Mouse (Mus musculus): ENCODE results near the gene Tm4sf19.
"Not testable (repeated sequence)": the region's sequence is repeated elsewhere in the genome, so short reads cannot be mapped to it uniquely, and the experiment has no call there.

Tm4sf19 gene

DNA sequence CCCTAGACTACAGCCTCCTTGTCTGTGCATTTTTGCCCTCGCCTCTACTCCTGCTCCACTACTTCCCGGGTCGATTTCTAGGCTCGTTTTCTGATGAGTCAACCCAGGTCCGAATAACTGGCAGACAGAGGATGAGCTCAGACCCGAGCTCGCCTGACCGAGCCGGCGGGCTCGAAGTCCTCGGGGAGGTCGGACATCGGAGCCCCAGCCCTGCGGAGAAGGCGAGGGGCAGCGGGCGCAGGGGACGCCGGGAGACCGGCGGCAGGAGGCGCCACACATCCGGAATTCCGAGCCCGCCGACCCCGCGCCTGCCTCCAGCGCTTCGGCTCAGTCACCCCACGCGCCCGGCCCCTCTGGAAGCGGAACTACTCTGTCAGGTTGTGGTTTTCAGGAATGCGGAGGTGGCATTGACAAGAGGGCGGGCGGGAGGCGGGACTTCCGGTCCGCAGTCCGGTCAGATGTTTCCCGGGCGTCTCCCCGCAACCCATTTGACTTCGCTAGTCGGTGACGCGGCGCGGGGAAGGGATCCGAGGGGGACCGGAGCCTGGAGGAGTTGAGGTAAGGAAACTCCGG lies 30.3 kb downstream of the Tm4sf19 start, which contains the start of gene Pcyt1a:
TSS of gene Pcyt1a (plus strand) at position 448 of the 573 bp plus-strand sequence.
- DNase-seq (ENCODE audit: low read depth, low spot score) = peak; percentile 85

DNA sequence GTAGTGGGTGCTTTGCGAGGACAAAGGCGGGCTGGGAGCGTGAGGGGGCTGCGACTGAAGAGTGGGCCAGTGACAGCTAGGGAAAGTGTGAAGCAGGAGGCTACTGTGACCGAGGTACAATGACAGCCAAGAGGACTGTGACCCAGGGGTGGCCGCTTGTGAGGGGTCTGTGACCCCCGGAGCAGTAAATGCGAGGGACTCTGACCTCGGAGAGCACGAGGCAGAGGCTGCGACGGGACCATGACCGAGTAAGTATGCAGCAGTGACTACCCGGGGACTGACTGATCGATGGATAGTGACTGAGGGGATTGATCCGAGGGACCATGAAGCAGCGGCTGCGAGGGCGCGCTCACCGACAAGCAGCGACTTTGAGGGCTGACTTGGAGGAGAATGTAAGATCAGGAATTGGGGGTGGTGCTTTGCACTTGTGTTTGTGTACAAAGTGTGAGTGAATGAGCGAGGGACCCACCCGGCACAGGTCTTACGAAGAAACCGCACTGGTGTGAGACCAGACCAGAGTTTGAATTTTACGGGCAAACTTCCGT lies 30.8 kb downstream of the Tm4sf19 start:
- peak; percentile 17 for DNase-seq (ENCODE audit: low read depth, low spot score)

DNA sequence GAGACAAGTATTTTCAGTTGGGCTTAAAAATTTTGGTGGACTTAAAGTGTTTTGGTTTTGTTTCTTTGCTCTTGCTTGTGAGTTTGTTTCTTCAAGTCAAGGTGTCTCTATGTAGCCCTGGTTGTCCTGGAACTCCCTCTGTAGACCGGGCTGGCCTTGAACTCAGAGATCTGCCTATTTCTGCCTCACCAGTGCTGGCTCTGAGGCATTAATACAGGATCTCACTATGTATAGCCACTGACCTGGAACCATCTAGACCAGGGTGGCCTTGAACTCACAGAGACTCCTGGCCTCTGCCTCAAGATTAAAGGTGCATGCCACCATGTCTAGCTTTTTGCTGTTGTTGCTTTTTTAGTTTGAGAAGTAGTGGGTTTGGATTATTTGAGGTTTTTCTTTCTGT lies 31.6 kb downstream of the Tm4sf19 start:
- DNase-seq (ENCODE audit: low read depth, low spot score) = no peak

DNA sequence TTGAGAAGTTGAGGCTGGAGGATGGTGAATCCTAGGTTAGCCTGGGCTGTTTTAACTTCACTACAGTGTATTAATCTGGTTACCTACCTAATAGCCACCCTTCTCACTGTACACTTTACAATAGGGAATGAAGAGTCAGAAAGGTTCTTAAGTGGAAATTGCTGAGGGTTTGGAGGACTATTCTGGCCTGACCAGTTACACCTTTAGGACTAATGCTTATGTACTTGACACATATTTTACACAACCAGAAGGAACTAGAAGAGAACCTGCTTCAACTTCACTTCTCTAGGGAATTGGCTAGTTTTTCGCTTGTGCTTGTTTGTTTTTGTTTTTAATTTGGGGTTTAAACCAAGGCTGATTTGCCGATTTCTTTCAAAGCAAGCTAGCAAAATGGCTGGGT lies 32.8 kb downstream of the Tm4sf19 start:
- DNase-seq (ENCODE audit: low read depth, low spot score) = no peak

DNA sequence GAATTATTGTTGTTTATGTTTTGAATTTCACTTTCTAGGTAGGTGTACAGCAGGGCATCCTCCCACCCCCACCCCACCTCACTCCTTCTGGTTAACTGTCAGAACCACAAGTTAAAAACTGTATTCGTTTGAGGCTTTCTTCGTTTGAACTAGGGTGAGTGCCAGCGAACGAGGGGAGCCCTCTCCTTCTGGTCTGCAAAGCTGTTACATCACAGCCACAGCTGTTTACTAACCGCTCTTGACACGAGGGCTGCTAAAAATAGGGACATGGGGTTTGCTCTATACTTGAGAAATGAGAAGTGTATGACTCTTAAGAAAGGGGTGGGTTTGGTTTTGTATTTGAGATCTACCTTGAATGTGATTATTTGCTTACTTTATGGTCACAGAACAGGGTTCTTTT lies 33.8 kb downstream of the Tm4sf19 start:
- DNase-seq (ENCODE audit: low read depth, low spot score) = no peak

DNA sequence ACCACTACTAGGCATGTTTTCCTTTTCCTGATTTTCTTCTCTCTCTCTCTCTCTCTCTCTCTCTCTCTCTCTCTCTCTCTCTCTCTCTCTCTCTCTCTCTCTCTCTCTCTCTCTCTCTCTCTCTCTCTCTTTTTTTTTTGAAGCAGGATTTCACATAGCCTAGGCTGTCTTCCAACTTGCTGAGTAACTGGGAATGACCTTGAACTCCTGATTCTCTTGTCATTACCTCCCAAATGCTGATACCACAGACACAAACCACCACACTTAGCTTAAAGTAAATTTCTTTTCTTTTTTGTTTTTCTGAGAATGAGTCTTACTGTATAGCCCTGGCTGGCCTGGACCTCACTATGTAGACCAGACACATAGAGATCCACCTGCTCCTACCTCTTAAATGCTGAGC lies 34.4 kb downstream of the Tm4sf19 start:
- no peak for DNase-seq (ENCODE audit: low read depth, low spot score)

DNA sequence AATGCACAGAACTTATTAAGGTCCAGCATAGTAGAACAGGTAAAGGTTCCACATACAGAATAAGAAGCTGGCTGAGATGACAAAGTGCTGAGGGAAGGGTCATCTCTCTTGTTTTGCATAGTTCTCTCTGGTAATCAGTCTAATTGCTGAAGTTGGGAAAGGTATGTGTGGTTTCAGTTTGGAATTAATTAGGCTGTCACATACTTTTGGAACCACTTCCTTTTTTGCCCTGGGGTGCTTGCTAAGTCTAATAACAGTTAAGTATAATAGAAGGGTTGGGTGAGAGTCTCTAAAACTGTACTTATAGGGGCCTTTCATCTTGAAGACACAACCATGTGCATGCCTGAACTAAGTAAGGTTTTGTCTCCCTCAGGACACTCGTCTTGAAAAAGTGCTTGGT lies 36.4 kb downstream of the Tm4sf19 start:
- DNase-seq (ENCODE audit: low read depth, low spot score) = no peak

DNA sequence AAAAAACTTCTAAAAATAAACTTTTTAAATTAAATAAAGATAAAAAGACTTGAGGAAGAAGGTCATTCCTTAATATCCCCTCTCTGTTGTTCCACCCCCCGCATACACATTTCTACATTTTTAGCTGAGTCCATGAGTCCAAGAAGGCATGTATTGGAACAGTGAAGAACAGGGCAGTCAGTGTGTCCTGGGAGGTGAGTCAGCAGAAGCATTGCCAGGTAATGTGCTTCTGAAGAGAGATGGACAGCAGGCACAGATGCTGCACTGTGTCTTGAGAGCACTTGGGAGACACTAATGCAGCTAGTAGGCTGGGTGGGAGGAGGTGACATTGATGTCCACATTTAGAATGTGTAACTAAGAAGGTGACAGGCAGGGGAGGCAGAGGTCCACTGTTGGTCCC lies 37.0 kb downstream of the Tm4sf19 start:
- no peak for DNase-seq (ENCODE audit: low read depth, low spot score)

DNA sequence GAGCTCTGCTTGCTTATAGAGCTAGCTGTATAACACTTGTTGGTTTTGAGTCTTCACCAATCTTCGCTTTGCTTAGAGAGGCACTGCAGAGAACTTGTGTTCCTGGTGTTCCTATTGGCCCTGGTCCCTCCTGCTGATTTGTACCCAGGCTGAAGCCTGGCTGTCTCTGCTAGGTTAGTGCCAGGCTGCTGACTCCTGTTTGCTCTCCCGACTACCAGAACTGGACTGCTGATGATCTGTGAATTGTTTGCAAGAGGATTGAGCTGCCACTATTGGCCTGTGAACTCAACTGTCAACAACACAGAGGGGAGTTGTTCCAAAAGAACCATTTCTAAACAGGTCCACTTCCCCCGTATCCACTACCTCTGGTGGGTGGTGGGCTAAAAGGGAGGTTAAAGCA lies 41.1 kb downstream of the Tm4sf19 start:
- DNase-seq (ENCODE audit: low read depth, low spot score) = no peak

DNA sequence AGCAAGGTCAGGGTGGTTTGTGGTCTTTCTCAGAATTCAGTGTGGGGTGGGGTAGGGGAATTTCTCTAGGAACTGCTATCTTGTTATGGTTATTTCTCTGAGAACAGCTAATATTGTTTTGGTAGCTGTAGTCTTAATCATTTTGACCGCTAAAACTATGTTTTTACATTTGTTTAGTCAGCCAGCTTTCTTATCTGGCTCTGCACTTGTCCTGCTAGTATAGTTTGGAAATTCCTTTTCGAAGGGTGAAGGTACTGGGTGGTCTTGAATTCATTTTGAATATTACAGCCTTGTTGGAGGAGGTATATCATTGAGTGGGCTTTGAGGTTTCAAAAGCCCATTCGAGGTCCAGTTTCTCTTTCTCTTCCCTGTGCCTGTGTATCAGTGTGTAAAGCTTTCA lies 44.3 kb downstream of the Tm4sf19 start:
- not testable (repeated sequence) for DNase-seq (ENCODE audit: low read depth, low spot score)

DNA sequence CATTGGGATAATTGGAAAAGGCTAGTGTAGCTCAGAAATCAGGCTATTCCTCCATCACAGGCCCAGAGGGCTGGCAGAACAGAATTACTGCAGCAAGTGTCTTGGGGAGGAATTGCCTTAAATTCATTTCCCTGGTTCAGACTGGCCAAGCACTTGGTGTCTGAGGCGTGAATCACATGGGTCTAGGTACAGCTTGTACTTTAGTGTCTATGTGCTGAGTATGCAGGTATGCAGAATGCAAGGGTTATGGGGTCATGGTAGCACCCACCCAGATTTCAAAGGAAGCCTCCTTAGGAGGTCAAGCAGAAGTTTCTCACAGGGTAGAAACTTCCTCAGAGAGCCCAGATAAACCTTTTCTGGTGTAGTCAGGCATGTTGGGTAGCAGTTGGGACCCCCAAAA lies 45.3 kb downstream of the Tm4sf19 start:
- DNase-seq (ENCODE audit: low read depth, low spot score) = no peak

DNA sequence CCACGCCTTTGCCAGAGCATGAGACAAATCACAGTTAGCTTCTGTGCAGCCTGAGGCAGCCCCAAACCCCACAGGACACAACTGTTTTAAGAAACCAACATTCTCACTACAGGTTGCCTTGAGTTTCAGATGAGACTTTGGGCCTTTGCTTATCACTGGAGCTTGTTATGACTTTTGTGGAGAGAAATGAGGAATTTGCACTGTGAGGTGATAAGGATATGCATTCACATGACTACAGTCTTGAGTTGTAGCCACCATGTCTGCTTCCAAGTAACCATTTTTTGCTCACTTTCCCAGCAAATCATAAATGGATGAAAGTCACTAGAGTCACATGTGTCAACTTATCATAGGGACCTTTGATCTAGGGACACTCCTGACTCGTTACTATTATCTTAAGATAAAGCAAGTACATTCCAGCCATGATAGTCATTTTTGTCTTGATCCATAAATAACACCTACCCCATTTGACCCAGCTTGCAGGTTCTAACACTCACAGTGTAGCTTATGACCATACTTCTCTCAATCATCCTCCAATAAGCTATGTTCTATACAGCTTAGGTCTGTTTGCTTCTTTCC lies 46.3 kb downstream of the Tm4sf19 start:
- no peak for DNase-seq (ENCODE audit: low read depth, low spot score)

DNA sequence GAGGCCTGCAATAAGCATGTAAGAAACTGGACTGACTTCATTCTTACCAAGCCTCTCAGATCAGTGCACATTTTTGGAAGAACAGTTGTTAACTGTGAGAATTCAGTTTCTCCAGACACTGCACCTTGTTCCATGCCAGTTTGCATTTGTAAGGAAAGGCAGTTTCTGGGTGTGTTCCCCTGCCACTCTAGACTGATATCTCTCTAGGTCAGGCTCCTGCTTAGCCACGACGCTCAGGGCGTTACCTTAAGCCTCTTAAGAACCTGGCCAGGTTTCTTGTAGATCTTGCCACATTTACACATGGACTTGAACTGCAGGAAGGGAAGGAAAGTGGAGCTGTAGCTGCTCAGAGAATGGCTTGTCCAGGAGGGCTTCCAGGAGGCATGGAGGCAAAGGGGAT lies 49.4 kb downstream of the Tm4sf19 start:
- no peak for DNase-seq (ENCODE audit: low read depth, low spot score)

DNA sequence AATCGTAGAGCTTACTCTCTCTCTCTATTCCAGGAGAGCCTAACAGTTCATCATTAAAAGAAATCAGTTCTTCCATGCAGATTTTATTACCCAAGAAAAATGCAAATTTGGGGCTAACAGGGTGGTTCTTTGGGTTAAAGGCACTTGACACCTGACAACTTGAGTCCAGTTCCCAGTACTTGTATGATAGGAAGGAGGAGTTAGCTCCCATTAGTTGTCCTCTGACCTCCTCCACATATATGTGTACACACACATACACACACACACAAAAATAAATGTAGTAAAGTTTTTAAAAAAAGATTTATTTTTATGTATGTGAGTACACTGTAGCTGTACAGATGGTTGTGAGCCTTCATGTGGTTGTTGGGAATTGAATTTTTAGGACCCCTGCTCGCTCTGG lies 49.8 kb downstream of the Tm4sf19 start:
- no peak for DNase-seq (ENCODE audit: low read depth, low spot score)

DNA sequence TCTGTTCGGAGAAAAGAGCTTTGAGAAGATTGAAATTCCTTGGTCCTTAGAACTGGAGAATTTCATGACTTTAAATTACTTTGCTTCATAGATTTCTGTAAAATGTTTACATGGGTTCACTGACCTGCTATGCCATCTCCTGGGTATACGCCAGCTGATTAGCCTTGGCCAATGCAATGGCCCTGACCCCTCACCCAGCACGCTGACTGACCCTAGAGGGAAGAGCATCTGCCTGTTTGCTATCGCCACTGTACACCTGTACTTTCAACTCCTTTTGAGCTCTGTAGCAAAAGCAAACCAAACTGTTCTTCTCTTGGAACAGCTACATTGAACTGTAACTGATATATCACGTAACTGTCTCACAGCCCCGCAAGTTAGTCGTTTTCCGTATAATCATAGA lies 52.8 kb downstream of the Tm4sf19 start:
- DNase-seq (ENCODE audit: low read depth, low spot score) = no peak

DNA sequence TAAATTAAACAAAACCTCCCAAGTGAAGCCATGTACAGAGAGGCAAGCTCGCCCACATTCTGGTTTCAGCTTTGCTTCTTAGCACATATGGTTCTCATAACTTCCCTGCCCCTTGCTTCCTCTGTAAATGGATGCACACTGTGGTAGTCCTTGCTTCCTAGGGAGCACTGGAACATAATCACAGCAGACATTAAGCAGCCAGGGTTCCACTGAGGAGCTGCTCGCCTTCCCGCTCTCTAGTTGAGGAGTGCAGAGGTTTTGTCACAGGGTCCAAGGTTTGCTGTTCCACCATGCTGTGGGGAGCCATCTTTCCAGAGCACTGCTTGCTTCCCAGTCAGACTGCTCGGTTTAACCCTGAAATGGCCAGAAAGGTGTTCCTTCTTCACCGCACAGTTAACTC lies 54.3 kb downstream of the Tm4sf19 start:
- no peak for DNase-seq (ENCODE audit: low read depth, low spot score)

DNA sequence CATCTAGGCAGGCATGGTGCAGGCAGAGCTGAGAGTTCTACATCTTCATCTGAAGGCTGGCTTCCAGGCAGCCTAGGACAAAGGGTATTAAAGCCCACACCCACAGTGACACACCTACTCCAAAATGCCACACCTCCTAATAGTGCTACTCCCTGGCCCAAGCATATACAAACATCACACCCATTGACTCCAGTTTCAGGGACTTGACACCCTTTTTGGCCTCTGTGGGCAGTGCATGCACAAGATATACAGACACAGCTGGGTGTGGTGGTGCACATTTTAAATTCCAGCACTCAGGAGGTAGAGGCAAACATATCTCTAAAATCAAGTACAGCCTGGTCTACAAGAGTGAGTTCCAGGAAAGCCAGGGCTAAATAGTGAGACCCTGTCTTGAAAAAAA lies 55.8 kb downstream of the Tm4sf19 start:
- no peak for DNase-seq (ENCODE audit: low read depth, low spot score)

DNA sequence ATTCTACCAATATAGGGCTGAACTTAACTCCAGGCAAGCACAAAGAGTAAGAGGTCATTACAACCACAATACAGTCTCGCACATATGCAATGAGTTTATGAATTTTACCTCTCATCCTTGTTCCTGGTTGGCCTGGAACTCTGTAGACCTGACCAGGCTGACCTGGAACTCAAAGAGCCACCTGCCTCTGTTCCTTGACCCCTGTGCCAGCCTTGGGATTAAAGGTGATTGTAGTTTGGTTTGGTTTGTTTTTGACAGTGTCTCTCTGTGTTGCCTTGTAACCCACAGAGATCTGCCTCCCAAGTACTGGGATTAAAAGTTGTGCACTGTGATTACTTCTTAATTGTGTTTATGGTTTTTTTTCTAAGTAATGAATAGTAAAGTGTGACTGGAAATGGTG lies 56.5 kb downstream of the Tm4sf19 start:
- no peak for DNase-seq (ENCODE audit: low read depth, low spot score)

Data from retina, postnatal 7 days (tissue).